Mouse (Mus musculus) intestine, embryonic 14.5 days (tissue): Measurements from ENCODE around the gene S100a4. TPM values are rescaled to one million over a fixed set of nuclear protein-coding genes. Genes with fewer than 3 reads are reported as not detected.
A peak's percentile ranks its signal among the peaks of the same experiment; 100 is the strongest.

ENCODE experiments used
- ATAC-seq: fragments of 200-750 bp; cut with Nextera tagmentation; replicated peaks from 2 replicates; pipeline ENCODE4 v1.8.0; 2017; ENCODE audit warnings: low read depth, moderate number of reproducible peaks, moderate TSS enrichment, moderate library complexity; ENCODE audit not compliant: low FRiP score, low TSS enrichment
- DNase-seq: peaks from one replicate; pipeline ENCODE4 v3.0.0-alpha.2; 2018; ENCODE audit warnings: low spot score
- H3K27ac ChIP-seq: fragments of 300-500 bp; sonication (generic); 2 replicates; pipeline ENCODE4 v1.5.1; 2014; ENCODE audit warnings: low read depth, mild to moderate bottlenecking, control low read depth
- H3K27me3 ChIP-seq: fragments of 300-500 bp; sonication (generic); replicated peaks from 2 replicates; pipeline ENCODE4 v1.6.1; 2014; ENCODE audit warnings: low read length, control low read depth; ENCODE audit not compliant: control insufficient read depth, insufficient read depth
- H3K36me3 ChIP-seq: fragments of 300-500 bp; sonication (generic); 2 replicates; pipeline ENCODE4 v1.6.1; 2014; ENCODE audit warnings: low read length, control low read depth; ENCODE audit not compliant: control insufficient read depth, insufficient read depth
- H3K4me1 ChIP-seq: fragments of 300-500 bp; sonication (generic); replicated peaks from 2 replicates; pipeline ENCODE4 v1.6.1; 2014; ENCODE audit warnings: low read length, control low read depth, mixed read lengths; ENCODE audit not compliant: control insufficient read depth, insufficient read depth
- H3K4me2 ChIP-seq: fragments of 300-500 bp; sonication (generic); 2 replicates; pipeline ENCODE4 v1.6.1; 2014; ENCODE audit warnings: low read length
- H3K4me3 ChIP-seq: fragments of 300-500 bp; sonication (generic); 2 replicates; pipeline ENCODE4 v1.5.1; 2014; ENCODE audit warnings: low read depth, low read length, control low read depth, mixed read lengths
- H3K9ac ChIP-seq: fragments of 300-500 bp; sonication (generic); 2 replicates; pipeline ENCODE4 v1.6.1; 2014; ENCODE audit warnings: mild to moderate bottlenecking, low read length
- H3K9me3 ChIP-seq: fragments of 300-500 bp; sonication (generic); 2 replicates; pipeline ENCODE4 v1.6.1; 2016; ENCODE audit warnings: low read length, control low read depth; ENCODE audit not compliant: control insufficient read depth
- WGBS: fragments of 180-500 bp; shearing (Covaris S2); extraction: QIAGEN DNeasy Blood & Tissue Kit; methylation state at CpG from one replicate; pipeline ENCODE4 v1.1.7; 2014; 5-methylcytosine and 5-hydroxymethylcytosine counted together
- polyA plus RNA-seq: library from polyadenylated mRNA; unstranded; fragments of >200 nt; fragmentation: Nextera tagmentation; extraction: Ambion mirVana; gene quantifications from 2 replicates; pipeline ENCODE4 v1.2.1, GENCODE M21; 2014

Gene S100a4
- polyA plus RNA-seq, 1 experiment from 2014 or later = 4.1 TPM

- H3K27me3 ChIP-seq = no peaks in the 10 kb centered on the region
- 28% methylated on average over 4 of the region's 4 CpGs for WGBS
- DNase-seq = peak; percentile 88
- peak overlapping the region; percentile 44 for H3K27ac ChIP-seq
- H3K4me3 ChIP-seq = no peak overlapping the region
- H3K4me2 ChIP-seq = no peak overlapping the region
- no peaks in the 10 kb centered on the region for H3K36me3 ChIP-seq
- H3K9me3 ChIP-seq = no peaks in the 10 kb centered on the region
- no peak overlapping the region for H3K9ac ChIP-seq
- peaks cover 23% of the 10 kb centered on the region for H3K4me1 ChIP-seq
- ATAC-seq = peak; percentile 73
Observed at GRCm38 (mm10) chr3:90604416-90604815, 845 bp downstream of the S100a4 start.

- Histone ChIP-seq H3K9me3 (no peaks in the 10 kb centered on the region), H3K4me1 (peaks cover 23% of the 10 kb centered on the region), H3K27ac (peak overlapping the region; percentile 40), H3K9ac (no peak overlapping the region), H3K27me3 (no peaks in the 10 kb centered on the region), H3K4me3 (no peak overlapping the region), H3K4me2 (no peak overlapping the region), H3K36me3 (no peaks in the 10 kb centered on the region)
- DNase-seq = no peak
- ATAC-seq = no peak
- WGBS = 84% methylated on average over 3 of the region's 3 CpGs
Observed at GRCm38 (mm10) chr3:90605049-90605448, 1.5 kb downstream of the S100a4 start.

GRCm38 (mm10) chr3:90605736-90606135 lies 2.2 kb downstream of the S100a4 start:
- Histone ChIP-seq H3K9ac (no peak overlapping the region), H3K27ac (peak overlapping the region; percentile 39), H3K4me3 (no peak overlapping the region), H3K4me2 (no peak overlapping the region), H3K36me3 (no peaks in the 10 kb centered on the region), H3K9me3 (no peaks in the 10 kb centered on the region), H3K4me1 (peaks cover 23% of the 10 kb centered on the region), H3K27me3 (no peaks in the 10 kb centered on the region)
- 77% methylated on average over 2 of the region's 2 CpGs for WGBS
- ATAC-seq = no peak
- DNase-seq = no peak

GRCm38 (mm10) chr3:90606185-90606584 lies 2.6 kb downstream of the S100a4 start:
- Histone ChIP-seq H3K4me3 (no peak overlapping the region), H3K36me3 (no peaks in the 10 kb centered on the region), H3K9ac (no peak overlapping the region), H3K27me3 (no peaks in the 10 kb centered on the region), H3K27ac (peak overlapping the region; percentile 39), H3K4me1 (peaks cover 23% of the 10 kb centered on the region), H3K4me2 (no peak overlapping the region), H3K9me3 (no peaks in the 10 kb centered on the region)
- 55% methylated on average over 6 of the region's 6 CpGs for WGBS
- ATAC-seq = no peak
- no peak for DNase-seq

GRCm38 (mm10) chr3:90607361-90607760 lies 3.8 kb downstream of the S100a4 start:
- no peak overlapping the region for H3K4me2 ChIP-seq
- no peaks in the 10 kb centered on the region for H3K27me3 ChIP-seq
- no peak overlapping the region for H3K27ac ChIP-seq
- no peaks in the 10 kb centered on the region for H3K9me3 ChIP-seq
- H3K4me1 ChIP-seq = peaks cover 23% of the 10 kb centered on the region
- no peak for ATAC-seq
- H3K9ac ChIP-seq = no peak overlapping the region
- no peak for DNase-seq
- H3K4me3 ChIP-seq = no peak overlapping the region
- WGBS = 85% methylated on average over 3 of the region's 3 CpGs
- no peaks in the 10 kb centered on the region for H3K36me3 ChIP-seq

- Histone ChIP-seq H3K9ac (no peak within 1 kb of the TSS), H3K4me3 (no peak within 1 kb of the TSS), H3K4me1 (peaks cover 29% of the 10 kb centered on the region), H3K9me3 (no peaks in the 10 kb centered on the region), H3K4me2 (no peak within 1 kb of the TSS), H3K27me3 (no peaks in the 10 kb centered on the region), H3K36me3 (no peaks in the 10 kb centered on the region), H3K27ac (no peak within 1 kb of the TSS)
- 51% methylated on average over 3 of the region's 3 CpGs for whole genome bisulfite sequencing
- ATAC-seq (no peak), DNase-seq (no peak)
Observed at GRCm38 (mm10) chr3:90608223-90608622, 4.7 kb downstream of the S100a4 start, which contains the start of gene S100a5. S100a5 (plus strand) TSS chr3:90608523.

GRCm38 (mm10) chr3:90609102-90609501 lies 5.5 kb downstream of the S100a4 start:
- no peak overlapping the region for H3K27ac ChIP-seq
- no peak for ATAC-seq
- no peak for DNase-seq

GRCm38 (mm10) chr3:90611494-90611893 lies 7.9 kb downstream of the S100a4 start:
- Histone ChIP-seq H3K27ac (no peak overlapping the region), H3K36me3 (no peaks in the 10 kb centered on the region), H3K4me3 (no peak overlapping the region), H3K27me3 (no peaks in the 10 kb centered on the region), H3K9ac (no peak overlapping the region), H3K4me1 (peaks cover 7% of the 10 kb centered on the region), H3K9me3 (no peaks in the 10 kb centered on the region), H3K4me2 (no peak overlapping the region)
- ATAC-seq = no peak
- no peak for DNase-seq
- WGBS = 89% methylated on average over 3 of the region's 3 CpGs

More at GRCm38 (mm10) chr3:90609102-90609501, 5.5 kb downstream of the S100a4 start:
- Histone ChIP-seq H3K36me3 (no peaks in the 10 kb centered on the region), H3K9me3 (no peaks in the 10 kb centered on the region), H3K9ac (no peak overlapping the region), H3K27me3 (no peaks in the 10 kb centered on the region), H3K4me3 (no peak overlapping the region), H3K4me1 (peaks cover 28% of the 10 kb centered on the region), H3K4me2 (no peak overlapping the region)

- WGBS = 65% methylated on average over 4 of the region's 4 CpGs
Observed at GRCm38 (mm10) chr3:90612061-90612460, 8.5 kb downstream of the S100a4 start.

More at GRCm38 (mm10) chr3:90612061-90612460, 8.5 kb downstream of the S100a4 start:
- no peak overlapping the region for H3K9ac ChIP-seq
- H3K36me3 ChIP-seq = no peaks in the 10 kb centered on the region
- no peaks in the 10 kb centered on the region for H3K27me3 ChIP-seq
- no peak overlapping the region for H3K4me2 ChIP-seq
- DNase-seq (no peak), ATAC-seq (no peak)
- H3K27ac ChIP-seq = no peak overlapping the region
- H3K4me1 ChIP-seq = peaks cover 7% of the 10 kb centered on the region
- H3K4me3 ChIP-seq = no peak overlapping the region
- no peaks in the 10 kb centered on the region for H3K9me3 ChIP-seq
